ENCODE assay signal across 8 mouse cellular contexts in genomic region chr14:72532028-72532917, GRCm38 (mm10). TPM values are rescaled to one million over a fixed set of nuclear protein-coding genes. Genes with fewer than 3 reads are reported as not detected.
A peak's percentile ranks its signal among the peaks of the same experiment; 100 is the strongest.
DNase-seq lines count a peak whose midpoint lies in the region; ATAC-seq and TF ChIP-seq lines count a peak whose summit lies in the region.

No protein-coding gene starts in this region.

- ATAC-seq in forebrain, embryonic 16.5 days, result peak; percentile 87

- H3K9ac ChIP-seq in forebrain, embryonic 16.5 days (replicated peaks; ENCODE audit: low read depth, low read length), result peak overlapping the region; percentile 60

- H3K27me3 ChIP-seq in cerebellum, adult 2 months (ENCODE audit: control insufficient read depth, insufficient read depth, low read length), result 0 out of 2 replicates have a peak, but pooled peaks cover 2% of the 10 kb centered on the region
- H3K27me3 ChIP-seq in forebrain, embryonic 16.5 days (replicated peaks; ENCODE audit: control insufficient read depth, insufficient read depth, low read length), result peaks cover 10% of the 10 kb centered on the region

- no peak for TF ChIP-seq POLR2A in lung, adult 2 months (IDR thresholded peaks at IDR 0.05; ENCODE audit: borderline replicate concordance, extremely low read depth, low read depth, low read length)
- TF ChIP-seq POLR2A in cerebellum, adult 2 months (IDR thresholded peaks at IDR 0.05; ENCODE audit: borderline replicate concordance, insufficient read depth, low read length), result no peak

- H3K27ac ChIP-seq in cerebellum, adult 2 months (ENCODE audit: insufficient read depth, low read length), result no peak overlapping the region
- no peak overlapping the region for H3K27ac ChIP-seq in forebrain, embryonic 16.5 days (ENCODE audit: low read length)

- peak overlapping the region; percentile 98 for H3K4me2 ChIP-seq in forebrain, embryonic 16.5 days (ENCODE audit: low read length)

- 2% methylated on average over 54 of the region's 54 CpGs for WGBS in lung, adult 2 months
- WGBS in cerebellum, adult 2 months, result 2% methylated on average over 54 of the region's 54 CpGs
- 2% methylated on average over 54 of the region's 54 CpGs for WGBS in forebrain, embryonic 16.5 days

- no peaks in the 10 kb centered on the region for H3K9me3 ChIP-seq in forebrain, embryonic 16.5 days (ENCODE audit: control insufficient read depth, low read length)

- H3K4me1 ChIP-seq in lung, adult 2 months (ENCODE audit: control insufficient read depth, insufficient read depth, low read length), result peaks cover 7% of the 10 kb centered on the region; the same call in 1 of the 2 replicates
- no peaks in the 10 kb centered on the region for H3K4me1 ChIP-seq in cerebellum, adult 2 months (ENCODE audit: control insufficient read depth, insufficient read depth, low read length)
- H3K4me1 ChIP-seq in forebrain, embryonic 16.5 days (replicated peaks; ENCODE audit: control insufficient read depth, insufficient read depth, low read length), result peaks cover 12% of the 10 kb centered on the region

- no peak for DNase-seq in lung, adult 2 months
- DNase-seq in lung, postnatal 14 days, result no peak
- peak; percentile 41 to 43 for DNase-seq in cerebellum, adult 2 months
- DNase-seq in kidney, postnatal 36 days, result peak; percentile 73 to 84
- peak; percentile 56 for DNase-seq in neural tube, embryonic 10.5 days (ENCODE audit: extremely low spot score, low spot score)
- no peak for DNase-seq in urinary bladder, adult 18-20 months (ENCODE audit: low spot score in 2 of 2)
- no peak for DNase-seq in heart, adult 18-20 months

- H3K36me3 ChIP-seq in forebrain, embryonic 16.5 days (ENCODE audit: control insufficient read depth, insufficient read depth), result no peaks in the 10 kb centered on the region

- no peak for TF ChIP-seq CTCF in lung, adult 2 months (IDR thresholded peaks at IDR 0.05; ENCODE audit: insufficient read depth, low read length)
- TF ChIP-seq CTCF in cerebellum, adult 2 months (IDR thresholded peaks at IDR 0.05; ENCODE audit: borderline replicate concordance, insufficient read depth, low read depth, low read length), result no peak

- peak overlapping the region; percentile 24 for H3K4me3 ChIP-seq in lung, adult 2 months (replicated peaks; ENCODE audit: extremely low read depth, low read depth, low read length)
- H3K4me3 ChIP-seq in cerebellum, adult 2 months (replicated peaks; ENCODE audit: insufficient read depth, low read depth, low read length), result peak overlapping the region; percentile 57
- peak overlapping the region; percentile 55 for H3K4me3 ChIP-seq in forebrain, embryonic 16.5 days (replicated peaks; ENCODE audit: low read length)

RNA-seq across cellular contexts. Expression of gene Gm9195, which starts 40.6 kb away (rescaled TPM):
- not detected in 2 replicates for polyA plus RNA-seq in lung, adult 2 months (2012; rRNA removed)
- not detected in 2 replicates for polyA plus RNA-seq in cerebellum, adult 2 months (2012; rRNA removed)
- polyA plus RNA-seq in forebrain, embryonic 16.5 days (2015; fragmentation: Nextera tagmentation; extraction: Ambion mirVana), result not detected in 2 replicates
- not detected for total RNA-seq in heart, adult 18-20 months (2021)

Comparison
In these comparisons a context has a peak if more than half of its experiments do, and no peak if none do; other contexts are left out.
1. DNase-seq: peak in cerebellum, adult 2 months (2 of 2), kidney, postnatal 36 days (2 of 2) and neural tube, embryonic 10.5 days (single experiment); none in lung, adult 2 months (single experiment), lung, postnatal 14 days (single experiment), urinary bladder, adult 18-20 months (0 of 2) and heart, adult 18-20 months (0 of 2).
2. Peak in every context shown above with its lines, with median percentiles within 50 percentile points of each other: H3K4me3 ChIP-seq.